Mouse (Mus musculus): ENCODE measurements around the gene Gm4969. TPM values are rescaled to one million over a fixed set of nuclear protein-coding genes. Genes with fewer than 3 reads are reported as not detected.
A peak's percentile ranks its signal among the peaks of the same experiment; 100 is the strongest.

Gm4969 gene
- polyA plus RNA-seq, 1 experiment from 2014 or later = 6.7 TPM

GRCm38 (mm10) chr7:19098811-19099210 lies 19.4 kb downstream of the Gm4969 start:
- H3K4me3 ChIP-seq (replicated peaks; ENCODE audit: low read length) = no peak overlapping the region
- H3K9ac ChIP-seq = no peak overlapping the region
- DNase-seq (ENCODE audit: low spot score) (no peak), ATAC-seq (ENCODE audit: low FRiP score) (no peak)
- H3K27me3 ChIP-seq (ENCODE audit: control insufficient read depth, insufficient read depth, low read length) = peaks cover 13% of the 10 kb centered on the region; the same call in 1 of the 2 replicates
- H3K9me3 ChIP-seq (ENCODE audit: control insufficient read depth, low read length) = no peaks in the 10 kb centered on the region
- 54% methylated on average over 7 of the region's 7 CpGs for WGBS
- H3K4me1 ChIP-seq (replicated peaks; ENCODE audit: control insufficient read depth, insufficient read depth, low read length) = peaks cover 12% of the 10 kb centered on the region; the same call in 1 of the 2 replicates
- no peaks in the 10 kb centered on the region for H3K36me3 ChIP-seq (replicated peaks; ENCODE audit: control insufficient read depth, insufficient read depth)
- H3K27ac ChIP-seq = no peak overlapping the region
- no peak overlapping the region for H3K4me2 ChIP-seq (replicated peaks)

- H3K27me3 ChIP-seq (ENCODE audit: control insufficient read depth, insufficient read depth, low read length) = peaks cover 13% of the 10 kb centered on the region; the same call in 1 of the 2 replicates
Observed at GRCm38 (mm10) chr7:19097863-19098262, 20.3 kb downstream of the Gm4969 start.

GRCm38 (mm10) chr7:19097217-19097616 lies 21.0 kb downstream of the Gm4969 start:
- no peak for DNase-seq (ENCODE audit: low spot score)
- no peak overlapping the region for H3K4me3 ChIP-seq (replicated peaks; ENCODE audit: low read length)
- 65% methylated on average over 2 of the region's 2 CpGs for WGBS
- no peak overlapping the region for H3K9ac ChIP-seq
- 0 out of 2 replicates have a peak overlapping the region, but pooled peaks have one; percentile 0 for H3K4me2 ChIP-seq (replicated peaks)
- 0 out of 2 replicates have a peak, but pooled peaks cover 4% of the 10 kb centered on the region for H3K36me3 ChIP-seq (replicated peaks; ENCODE audit: control insufficient read depth, insufficient read depth)
- peaks cover 19% of the 10 kb centered on the region for H3K27me3 ChIP-seq (ENCODE audit: control insufficient read depth, insufficient read depth, low read length)
- ATAC-seq (ENCODE audit: low FRiP score) = no peak
- peaks cover 24% of the 10 kb centered on the region; the same call in 1 of the 2 replicates for H3K4me1 ChIP-seq (replicated peaks; ENCODE audit: control insufficient read depth, insufficient read depth, low read length)
- no peaks in the 10 kb centered on the region for H3K9me3 ChIP-seq (ENCODE audit: control insufficient read depth, low read length)
- no peak overlapping the region for H3K27ac ChIP-seq

More at GRCm38 (mm10) chr7:19097863-19098262, 20.3 kb downstream of the Gm4969 start:
- DNase-seq (ENCODE audit: low spot score) (no peak), ATAC-seq (ENCODE audit: low FRiP score) (no peak)
- no peaks in the 10 kb centered on the region for H3K9me3 ChIP-seq (ENCODE audit: control insufficient read depth, low read length)
- no peak overlapping the region for H3K4me2 ChIP-seq (replicated peaks)
- H3K36me3 ChIP-seq (replicated peaks; ENCODE audit: control insufficient read depth, insufficient read depth) = no peaks in the 10 kb centered on the region
- no peak overlapping the region for H3K4me3 ChIP-seq (replicated peaks; ENCODE audit: low read length)
- H3K4me1 ChIP-seq (replicated peaks; ENCODE audit: control insufficient read depth, insufficient read depth, low read length) = peaks cover 20% of the 10 kb centered on the region; the same call in 1 of the 2 replicates
- H3K27ac ChIP-seq = no peak overlapping the region
- no peak overlapping the region for H3K9ac ChIP-seq

GRCm38 (mm10) chr7:19096421-19096976 lies 21.7 kb downstream of the Gm4969 start:
- Histone ChIP-seq H3K9me3 (ENCODE audit: control insufficient read depth, low read length) (no peaks in the 10 kb centered on the region), H3K4me3 (replicated peaks; ENCODE audit: low read length) (peak overlapping the region; percentile 52), H3K4me2 (replicated peaks) (peak overlapping the region; percentile 94), H3K27me3 (ENCODE audit: control insufficient read depth, insufficient read depth, low read length) (peaks cover 22% of the 10 kb centered on the region), H3K4me1 (replicated peaks; ENCODE audit: control insufficient read depth, insufficient read depth, low read length) (peaks cover 28% of the 10 kb centered on the region; the same call in 1 of the 2 replicates), H3K36me3 (replicated peaks; ENCODE audit: control insufficient read depth, insufficient read depth) (peaks cover 10% of the 10 kb centered on the region; the same call in 1 of the 2 replicates), H3K27ac (no peak overlapping the region), H3K9ac (0 out of 2 replicates have a peak overlapping the region, but pooled peaks have one; percentile 63)
- DNase-seq (ENCODE audit: low spot score) (no peak), ATAC-seq (ENCODE audit: low FRiP score) (no peak)
- WGBS = 46% methylated on average over 5 of the region's 5 CpGs

GRCm38 (mm10) chr7:19095751-19096110 lies 22.4 kb downstream of the Gm4969 start:
- Histone ChIP-seq H3K4me1 (replicated peaks; ENCODE audit: control insufficient read depth, insufficient read depth, low read length) (peaks cover 28% of the 10 kb centered on the region; the same call in 1 of the 2 replicates), H3K27me3 (ENCODE audit: control insufficient read depth, insufficient read depth, low read length) (peaks cover 30% of the 10 kb centered on the region), H3K36me3 (replicated peaks; ENCODE audit: control insufficient read depth, insufficient read depth) (peaks cover 17% of the 10 kb centered on the region), H3K9ac (peak overlapping the region; percentile 63), H3K4me2 (replicated peaks) (peak overlapping the region; percentile 94), H3K27ac (no peak overlapping the region), H3K9me3 (ENCODE audit: control insufficient read depth, low read length) (no peaks in the 10 kb centered on the region), H3K4me3 (replicated peaks; ENCODE audit: low read length) (peak overlapping the region; percentile 52)
- no peak for DNase-seq (ENCODE audit: low spot score)
- ATAC-seq (ENCODE audit: low FRiP score) = no peak
- WGBS = under 1% methylated on average over 19 of the region's 19 CpGs

GRCm38 (mm10) chr7:19094826-19095750 lies 23.1 kb downstream of the Gm4969 start:
- Histone ChIP-seq H3K4me2 (replicated peaks) (peak overlapping the region; percentile 94), H3K27me3 (ENCODE audit: control insufficient read depth, insufficient read depth, low read length) (peaks cover 30% of the 10 kb centered on the region), H3K9me3 (ENCODE audit: control insufficient read depth, low read length) (no peaks in the 10 kb centered on the region), H3K27ac (peak overlapping the region; percentile 70), H3K9ac (peak overlapping the region; percentile 63), H3K36me3 (replicated peaks; ENCODE audit: control insufficient read depth, insufficient read depth) (peaks cover 23% of the 10 kb centered on the region), H3K4me3 (replicated peaks; ENCODE audit: low read length) (peak overlapping the region; percentile 52), H3K4me1 (replicated peaks; ENCODE audit: control insufficient read depth, insufficient read depth, low read length) (peaks cover 28% of the 10 kb centered on the region; the same call in 1 of the 2 replicates)
- under 1% methylated on average over 86 of the region's 87 CpGs for WGBS
- ATAC-seq (ENCODE audit: low FRiP score) = peak; percentile 1; the same call in 1 of the 2 replicates
- no peak for DNase-seq (ENCODE audit: low spot score)

- peaks cover 28% of the 10 kb centered on the region; the same call in 1 of the 2 replicates for H3K4me1 ChIP-seq (replicated peaks; ENCODE audit: control insufficient read depth, insufficient read depth, low read length)
- H3K4me3 ChIP-seq (replicated peaks; ENCODE audit: low read length) = peak within 1 kb of the TSS; percentile 52
- H3K36me3 ChIP-seq (replicated peaks; ENCODE audit: control insufficient read depth, insufficient read depth) = peaks cover 29% of the 10 kb centered on the region
Observed at GRCm38 (mm10) chr7:19094471-19094825, 23.7 kb downstream of the Gm4969 start, which contains the start of gene Six5. TSS of gene Six5 (plus strand) at chr7:19094594.

GRCm38 (mm10) chr7:19093537-19094385 lies 24.4 kb downstream of the Gm4969 start:
- no peaks in the 10 kb centered on the region for H3K9me3 ChIP-seq (ENCODE audit: control insufficient read depth, low read length)
- DNase-seq (ENCODE audit: low spot score) = peak; percentile 91
- H3K9ac ChIP-seq = peak overlapping the region; percentile 63; the same call in 1 of the 2 replicates
- H3K36me3 ChIP-seq (replicated peaks; ENCODE audit: control insufficient read depth, insufficient read depth) = peaks cover 34% of the 10 kb centered on the region
- H3K4me3 ChIP-seq (replicated peaks; ENCODE audit: low read length) = peak overlapping the region; percentile 52
- H3K27me3 ChIP-seq (ENCODE audit: control insufficient read depth, insufficient read depth, low read length) = peaks cover 30% of the 10 kb centered on the region
- H3K27ac ChIP-seq = peak overlapping the region; percentile 70
- ATAC-seq (ENCODE audit: low FRiP score) = peak; percentile 72
- H3K4me1 ChIP-seq (replicated peaks; ENCODE audit: control insufficient read depth, insufficient read depth, low read length) = peaks cover 28% of the 10 kb centered on the region; the same call in 1 of the 2 replicates
- under 1% methylated on average over 45 of the region's 45 CpGs for WGBS
- peak overlapping the region; percentile 94 for H3K4me2 ChIP-seq (replicated peaks)

More at GRCm38 (mm10) chr7:19094471-19094825, 23.7 kb downstream of the Gm4969 start, which contains the start of gene Six5:
- peak within 1 kb of the TSS; percentile 63 for H3K9ac ChIP-seq
- DNase-seq (ENCODE audit: low spot score) (no peak), ATAC-seq (ENCODE audit: low FRiP score) (no peak)
- H3K27me3 ChIP-seq (ENCODE audit: control insufficient read depth, insufficient read depth, low read length) = peaks cover 30% of the 10 kb centered on the region
- peak within 1 kb of the TSS; percentile 94 for H3K4me2 ChIP-seq (replicated peaks)
- H3K27ac ChIP-seq = peak within 1 kb of the TSS; percentile 70
- WGBS = 2% methylated on average over 27 of the region's 36 CpGs
- H3K9me3 ChIP-seq (ENCODE audit: control insufficient read depth, low read length) = no peaks in the 10 kb centered on the region
